Mouse (Mus musculus): ENCODE results near the gene Rbbp8nl.

Gene Rbbp8nl

GRCm38 (mm10) chr2:180289440-180290108 lies at the start of gene Rbbp8nl:
Gene Rbbp8nl (minus strand): TSS chr2:180289879.
- in situ Hi-C loops (cut with MboI), result no loop called here

GRCm38 (mm10) chr2:180334551-180334986 lies 44.9 kb upstream of the Rbbp8nl start, which contains the start of gene Gata5:
Gene Gata5 (minus strand): TSS chr2:180334699.
- in situ Hi-C loops (cut with MboI), result no loop called here

GRCm38 (mm10) chr2:180333778-180334550 lies 44.3 kb upstream of the Rbbp8nl start:
- in situ Hi-C loops (cut with MboI), result no loop called here

GRCm38 (mm10) chr2:180329466-180329865 lies 39.8 kb upstream of the Rbbp8nl start:
- in situ Hi-C loops (cut with MboI), result no loop called here

GRCm38 (mm10) chr2:180322674-180323355 lies 33.1 kb upstream of the Rbbp8nl start:
- in situ Hi-C loops (cut with MboI), result no loop called here

GRCm38 (mm10) chr2:180320216-180320615 lies 30.5 kb upstream of the Rbbp8nl start:
- in situ Hi-C loops (cut with MboI), result no loop called here

- in situ Hi-C loops (cut with MboI), result no loop called here
Observed at GRCm38 (mm10) chr2:180317591-180317990, 27.9 kb upstream of the Rbbp8nl start.

- in situ Hi-C loops (cut with MboI), result no loop called here
Observed at GRCm38 (mm10) chr2:180314292-180314691, 24.6 kb upstream of the Rbbp8nl start.

- in situ Hi-C loops (cut with MboI), result no loop called here
Observed at GRCm38 (mm10) chr2:180311147-180311546, 21.5 kb upstream of the Rbbp8nl start.

- in situ Hi-C loops (cut with MboI), result no loop called here
Observed at GRCm38 (mm10) chr2:180307680-180308079, 18.0 kb upstream of the Rbbp8nl start.

GRCm38 (mm10) chr2:180306423-180307168 lies 16.9 kb upstream of the Rbbp8nl start:
- in situ Hi-C loops (cut with MboI), result no loop called here

- in situ Hi-C loops (cut with MboI), result no loop called here
Observed at GRCm38 (mm10) chr2:180306009-180306408, 16.3 kb upstream of the Rbbp8nl start.

- in situ Hi-C loops (cut with MboI), result no loop called here
Observed at GRCm38 (mm10) chr2:180305490-180305889, 15.8 kb upstream of the Rbbp8nl start.

GRCm38 (mm10) chr2:180304554-180304953 lies 14.9 kb upstream of the Rbbp8nl start:
- in situ Hi-C loops (cut with MboI), result no loop called here

- in situ Hi-C loops (cut with MboI), result no loop called here
Observed at GRCm38 (mm10) chr2:180303468-180303867, 13.8 kb upstream of the Rbbp8nl start.

GRCm38 (mm10) chr2:180302201-180302600 lies 12.5 kb upstream of the Rbbp8nl start:
- in situ Hi-C loops (cut with MboI), result no loop called here

GRCm38 (mm10) chr2:180300771-180301170 lies 11.1 kb upstream of the Rbbp8nl start:
- in situ Hi-C loops (cut with MboI), result no loop called here

GRCm38 (mm10) chr2:180300252-180300651 lies 10.6 kb upstream of the Rbbp8nl start:
- in situ Hi-C loops (cut with MboI), result no loop called here

- in situ Hi-C loops (cut with MboI), result no loop called here
Observed at GRCm38 (mm10) chr2:180292906-180293305, 3.2 kb upstream of the Rbbp8nl start.

- in situ Hi-C loops (cut with MboI), result no loop called here
Observed at GRCm38 (mm10) chr2:180292026-180292425, 2.3 kb upstream of the Rbbp8nl start.

- in situ Hi-C loops (cut with MboI), result no loop called here
Observed at GRCm38 (mm10) chr2:180291566-180291965, 1.9 kb upstream of the Rbbp8nl start.

- in situ Hi-C loops (cut with MboI), result no loop called here
Observed at GRCm38 (mm10) chr2:180290503-180290902, 824 bp upstream of the Rbbp8nl start.
